Mouse (Mus musculus): ENCODE measurements around the gene 4930442H23Rik.
"Not testable (repeated sequence)": the region's sequence is repeated elsewhere in the genome, so short reads cannot be mapped to it uniquely, and the experiment has no call there.

4930442H23Rik gene

DNA sequence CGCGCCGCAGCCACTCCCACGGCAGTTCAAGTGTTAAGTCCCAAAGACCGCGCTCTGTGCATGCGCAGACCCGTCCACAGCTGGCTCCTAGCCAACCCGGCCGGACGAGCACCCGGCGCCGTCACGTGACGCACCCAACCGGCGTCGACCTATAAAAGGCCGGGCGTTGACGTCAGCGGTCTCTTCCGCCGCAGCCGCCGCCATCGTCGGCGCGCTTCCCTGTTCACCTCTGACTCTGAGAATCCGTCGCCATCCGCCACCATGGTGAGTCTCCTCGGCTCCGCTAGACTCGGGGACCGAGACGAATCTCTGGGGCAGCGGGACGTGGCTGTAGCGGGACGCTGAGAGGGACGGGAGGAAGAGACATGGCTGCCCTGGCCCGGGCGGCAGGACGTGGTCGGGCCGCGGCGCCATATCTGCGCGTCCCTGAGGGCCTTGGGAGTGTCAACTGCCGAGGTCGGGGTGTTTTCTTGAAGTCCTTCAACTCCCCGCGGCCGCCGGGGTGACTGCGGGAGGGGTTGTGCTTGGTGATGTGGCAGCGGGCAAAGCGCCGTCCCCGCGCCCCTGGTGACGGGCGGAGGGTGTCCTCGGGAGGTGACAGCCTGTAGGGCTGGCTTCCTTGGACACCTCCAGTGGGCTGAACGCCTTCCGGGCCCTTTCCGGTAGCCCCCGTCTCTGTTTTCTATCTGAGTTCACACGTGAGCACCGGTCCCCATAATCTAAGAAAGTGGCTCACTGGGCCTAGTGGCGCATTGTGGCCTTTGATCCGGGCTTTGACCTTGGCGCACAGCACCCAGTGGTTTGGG is 7.0 kb downstream of the 4930442H23Rik start, which contains the start of gene Eef2:
Gene Eef2, plus strand, starts transcription at position 166 of the 806 bp plus-strand sequence.
- DNase-seq, result peak; percentile 98

DNA sequence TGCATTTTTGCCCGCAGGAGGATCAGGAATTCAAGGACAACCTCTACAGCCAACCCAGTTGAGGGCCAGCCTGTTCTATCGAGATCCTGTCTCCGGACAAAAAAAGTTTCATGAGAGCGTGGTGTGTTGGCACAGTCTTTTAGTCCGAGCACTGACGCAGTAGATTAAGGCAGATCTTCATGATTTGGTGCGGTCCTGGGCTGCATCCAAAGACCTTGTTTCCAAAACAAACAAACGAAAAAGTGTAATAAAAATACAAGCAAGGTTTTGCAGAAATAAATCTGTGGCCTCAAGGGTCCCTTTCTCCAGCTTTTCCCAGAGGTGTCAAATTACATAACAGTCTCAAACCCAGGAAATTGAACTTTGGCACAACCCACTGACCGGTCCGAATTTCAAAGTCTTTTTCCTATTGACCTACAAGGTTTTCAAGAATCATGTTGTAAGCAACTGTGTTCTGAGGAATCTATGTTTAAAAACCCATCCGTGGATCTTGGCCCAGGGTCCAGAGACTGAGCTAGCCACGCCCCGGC is 7.6 kb downstream of the 4930442H23Rik start:
- DNase-seq, result no peak

DNA sequence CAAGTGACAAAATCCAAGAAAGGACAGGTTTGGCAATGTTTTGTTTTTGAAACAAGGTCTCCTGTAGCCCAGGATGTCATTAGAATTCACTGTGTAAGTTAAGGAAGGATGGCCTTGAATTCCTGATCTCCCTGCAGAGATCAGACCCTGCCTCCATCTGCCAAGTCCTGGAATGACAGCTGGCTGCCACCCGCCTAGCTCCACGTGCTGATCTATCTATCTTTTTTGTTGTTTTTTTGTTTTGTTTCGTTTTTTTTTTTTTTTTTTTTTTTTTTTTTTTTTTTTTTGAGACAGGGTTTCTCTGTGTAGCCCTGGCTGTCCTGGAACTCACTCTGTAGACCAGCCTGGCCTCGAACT is 8.3 kb downstream of the 4930442H23Rik start:
- not testable (repeated sequence) for DNase-seq

DNA sequence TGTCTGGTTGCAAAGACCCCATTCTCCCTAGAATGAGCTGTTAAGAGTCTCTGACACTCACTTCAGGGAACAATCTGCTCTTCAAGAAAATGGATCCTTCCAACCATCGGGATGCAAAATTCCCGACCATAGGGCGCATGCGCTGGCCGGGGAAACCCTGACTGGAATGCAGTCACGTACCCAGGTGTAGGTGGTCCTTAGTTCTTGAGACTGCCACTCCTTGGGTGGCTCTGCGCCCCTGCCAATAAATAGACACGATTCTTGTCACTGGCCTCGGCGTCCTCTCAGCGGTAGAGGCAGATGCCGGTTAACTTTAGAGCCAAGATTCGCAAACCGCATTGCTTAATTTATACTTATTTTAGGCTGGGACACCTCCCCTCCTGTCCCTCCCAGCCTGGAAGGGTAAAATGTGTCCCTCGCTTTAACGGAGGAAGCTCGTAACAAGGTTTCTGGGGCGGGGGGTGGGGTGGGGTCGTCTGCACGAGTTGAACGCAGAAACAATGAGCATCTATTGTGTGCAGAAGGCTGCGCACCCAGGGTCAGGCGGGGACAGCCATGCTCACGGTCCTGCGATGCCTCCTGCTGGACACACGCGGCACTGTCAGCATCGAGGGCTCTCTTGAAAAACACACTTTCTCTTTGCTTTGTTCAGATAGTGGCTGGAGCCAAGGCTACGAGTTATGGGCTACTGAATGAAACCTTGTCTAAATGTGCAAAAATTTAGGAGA is 8.9 kb downstream of the 4930442H23Rik start:
- DNase-seq, result peak; percentile 85

DNA sequence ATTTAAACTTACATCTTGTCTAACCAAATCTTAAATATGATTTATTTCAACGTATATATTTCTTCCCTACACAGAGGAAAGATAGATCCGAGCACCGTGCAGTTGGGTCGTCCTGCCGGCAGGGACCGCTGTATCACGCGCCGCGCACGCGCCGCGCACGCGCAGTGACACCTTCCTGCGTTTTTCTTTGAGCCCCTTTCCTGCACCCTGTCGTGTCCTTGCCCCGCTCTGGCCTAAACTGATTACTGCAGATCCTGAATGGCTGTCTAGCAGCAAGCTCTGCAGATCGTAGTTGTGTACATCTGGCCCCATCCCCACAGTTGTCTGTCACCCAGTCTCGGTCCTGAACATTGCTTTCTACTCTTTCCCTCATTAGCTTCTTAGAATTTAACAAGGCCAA is 10.5 kb downstream of the 4930442H23Rik start:
- peak; percentile 77 for DNase-seq

DNA sequence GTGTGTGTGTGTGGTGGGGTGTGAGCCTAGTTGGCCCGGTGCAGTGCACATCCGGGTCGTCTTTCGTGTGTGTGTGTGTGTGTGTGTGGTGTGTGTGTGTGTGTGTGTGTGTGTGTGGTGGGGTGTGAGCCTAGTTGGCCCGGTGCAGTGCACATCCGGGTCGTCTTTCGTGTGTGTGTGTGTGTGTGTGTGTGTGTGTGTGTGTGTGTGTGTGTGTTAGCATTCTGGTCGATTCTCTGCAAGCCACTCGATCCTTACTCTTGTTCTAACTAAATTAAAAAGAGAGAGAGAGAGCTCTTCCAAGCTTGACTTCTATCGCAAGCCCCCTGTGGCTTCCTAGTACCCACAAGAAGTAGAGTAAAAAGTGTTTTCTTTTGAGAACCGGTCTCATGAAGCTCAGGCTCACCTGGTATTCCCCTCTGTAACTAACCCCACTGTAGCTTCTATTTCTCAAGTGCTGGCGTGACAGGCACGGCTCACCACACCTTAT is 14.2 kb downstream of the 4930442H23Rik start:
- DNase-seq, result not testable (repeated sequence)

DNA sequence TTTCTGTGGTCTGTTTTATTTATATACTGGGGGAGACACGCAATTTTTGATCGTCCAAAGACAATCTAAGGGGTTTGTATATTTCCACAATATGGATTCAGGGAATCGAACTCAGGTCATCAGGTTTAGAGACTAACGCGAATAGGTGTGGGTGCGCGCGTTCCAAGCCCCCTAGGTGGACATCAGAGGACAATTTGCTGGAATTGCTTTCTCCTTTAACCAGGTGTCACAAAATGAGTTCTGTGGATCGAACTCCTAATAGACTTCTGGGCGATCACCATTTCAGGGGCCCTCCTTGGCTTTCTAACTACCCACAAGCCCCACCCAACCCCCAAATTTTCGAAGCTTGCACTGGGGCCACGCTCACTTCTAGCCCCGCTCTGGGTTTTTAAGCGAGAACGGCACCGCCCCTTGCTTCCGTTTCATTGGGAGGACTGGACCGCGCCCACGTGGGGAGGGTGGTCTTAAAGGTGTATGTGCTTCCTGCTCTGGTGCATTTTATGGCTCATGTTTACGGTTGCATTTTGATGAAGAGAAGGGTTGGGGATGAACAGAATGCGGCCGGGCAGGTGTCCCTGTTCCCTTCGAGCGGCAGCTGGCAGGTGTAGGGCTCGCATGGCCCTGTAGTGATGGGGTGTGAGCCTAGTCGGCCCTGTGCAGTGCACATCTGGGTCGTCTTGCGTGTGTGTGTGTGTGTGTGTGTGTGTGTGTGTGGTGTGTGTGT is 15.0 kb downstream of the 4930442H23Rik start:
- DNase-seq, result peak; percentile 87

DNA sequence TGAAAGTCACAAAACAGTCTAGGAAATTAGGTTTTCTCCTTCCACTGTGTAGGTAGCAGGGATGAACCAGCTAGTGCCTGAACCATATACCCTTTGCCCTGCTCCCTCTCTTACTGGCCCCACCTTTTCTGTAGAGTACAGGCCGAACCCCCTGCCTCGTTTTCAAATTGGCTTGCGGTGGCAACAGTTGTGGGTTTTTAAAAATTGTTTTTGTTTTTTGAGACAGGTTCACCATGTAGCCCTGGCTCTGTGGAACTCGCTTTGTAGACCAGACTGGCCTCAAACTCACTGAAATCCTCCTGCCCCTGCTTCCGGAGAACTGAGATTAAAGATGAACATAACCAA is 15.6 kb downstream of the 4930442H23Rik start:
- DNase-seq, result no peak

DNA sequence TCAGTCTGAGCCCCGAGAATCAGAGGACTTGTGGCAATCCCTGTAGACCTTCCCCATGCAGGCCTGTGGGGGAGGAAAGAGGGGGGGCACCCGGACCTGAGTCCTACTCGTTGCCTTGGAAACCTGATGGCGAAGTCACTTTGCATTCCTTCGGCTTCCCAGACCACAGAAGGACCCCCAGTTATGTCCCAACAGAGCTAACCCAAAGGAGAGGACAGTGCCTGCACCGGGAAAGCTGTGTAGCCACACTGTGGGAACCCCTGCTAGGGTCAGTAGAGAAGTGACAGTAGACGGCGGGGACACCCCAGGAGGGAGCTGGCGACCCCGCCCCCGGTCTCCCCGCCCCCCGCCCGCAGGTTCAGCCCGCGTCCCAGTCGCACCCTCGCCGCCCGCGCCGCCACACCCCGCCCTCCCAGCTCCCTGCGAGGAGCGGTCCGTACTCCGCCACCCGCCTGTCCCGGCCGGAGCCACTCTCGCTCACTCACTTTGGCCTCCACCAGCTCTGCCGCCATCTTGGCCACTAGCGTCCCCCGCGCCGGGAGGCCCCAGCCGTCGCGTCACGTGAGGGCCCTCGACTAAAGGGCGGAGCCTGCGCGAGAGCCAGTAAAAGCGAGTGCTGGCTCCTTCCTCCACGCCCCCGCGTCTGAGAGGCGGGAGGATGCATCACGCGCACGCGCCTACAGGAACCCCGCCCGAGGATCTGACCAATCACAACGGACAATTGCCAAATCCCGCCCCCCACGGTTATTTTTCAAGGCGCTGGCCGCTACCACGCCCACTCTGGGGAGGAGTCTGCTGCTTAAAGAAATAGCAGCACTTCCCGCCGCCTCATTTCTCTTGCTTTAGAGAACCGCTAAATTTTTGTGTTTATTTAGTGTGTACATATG is 16.2 kb downstream of the 4930442H23Rik start, which contains the start of gene Pias4:
Gene Pias4, minus strand, starts transcription at position 724 of the 887 bp plus-strand sequence.
- peak; percentile 100 for DNase-seq

DNA sequence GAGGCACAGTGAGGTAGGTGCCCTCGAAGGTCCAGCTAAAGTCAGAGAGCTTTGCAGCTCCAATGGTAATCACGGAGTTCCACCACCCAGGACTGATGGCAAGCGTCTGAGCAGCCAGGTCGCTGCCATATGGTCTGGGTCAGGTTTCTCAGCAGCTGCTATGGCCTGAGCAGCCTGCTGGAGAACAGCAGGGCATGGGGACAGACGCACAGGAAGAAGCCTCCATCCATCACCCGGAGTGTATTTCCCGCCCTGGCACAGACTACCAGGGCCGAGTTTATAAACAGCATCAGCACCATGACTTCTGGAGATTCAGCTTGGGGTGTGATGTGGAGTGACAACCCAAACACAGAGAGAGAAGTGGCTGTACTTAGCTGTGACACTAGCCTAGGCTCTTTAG is 18.5 kb downstream of the 4930442H23Rik start:
- no peak for DNase-seq

DNA sequence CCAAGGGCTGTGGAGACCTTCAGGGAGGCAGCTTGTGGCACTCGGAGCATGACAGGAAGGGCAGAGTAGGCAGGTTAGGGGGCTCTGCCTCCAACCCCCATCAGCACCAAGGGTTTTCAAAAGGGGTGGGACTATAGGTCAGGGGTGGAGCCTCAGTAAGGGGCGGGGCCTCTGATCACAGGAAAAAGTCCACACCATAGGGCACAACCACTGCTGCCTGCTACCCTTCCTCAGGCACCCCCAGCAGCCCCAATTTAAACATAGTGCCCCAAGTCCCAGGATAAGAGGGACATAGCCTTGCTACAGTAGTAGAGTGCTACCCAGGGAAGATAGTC is 21.4 kb downstream of the 4930442H23Rik start:
- no peak for DNase-seq

DNA sequence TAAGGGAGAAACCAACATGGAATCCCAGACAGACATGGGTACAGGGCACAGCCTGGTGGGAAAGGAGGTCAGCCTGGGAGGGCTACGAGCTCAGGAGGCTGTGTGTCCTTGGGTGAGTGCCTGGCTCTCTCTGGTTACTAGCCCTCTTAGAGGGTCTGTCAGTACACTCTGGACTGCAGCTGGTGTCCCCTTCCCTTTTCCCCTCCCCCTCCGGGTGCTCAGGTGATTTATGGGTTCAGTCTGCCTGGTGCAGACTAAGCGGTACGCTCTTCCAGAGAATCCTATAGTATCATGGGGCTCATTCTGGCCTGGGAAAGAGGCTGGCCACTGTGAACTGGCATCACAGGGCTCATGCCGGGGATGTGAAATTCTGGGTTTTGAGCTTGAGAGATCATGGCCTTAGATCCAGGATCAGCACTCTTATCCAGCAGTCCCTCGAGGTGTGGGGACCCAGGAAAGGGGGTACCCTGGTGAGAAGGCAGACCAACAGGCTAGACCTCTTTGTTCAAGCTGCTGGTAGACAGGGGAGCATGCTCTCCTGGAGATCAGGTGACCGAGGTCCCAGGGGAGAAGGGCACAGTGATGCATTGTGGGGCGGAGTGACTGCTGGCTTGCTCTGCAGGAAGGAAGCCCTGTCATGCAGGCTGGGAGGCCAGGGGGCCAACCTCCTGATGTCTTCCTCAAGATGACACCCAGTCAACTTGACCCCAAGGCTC is 21.9 kb downstream of the 4930442H23Rik start:
- no peak for DNase-seq

DNA sequence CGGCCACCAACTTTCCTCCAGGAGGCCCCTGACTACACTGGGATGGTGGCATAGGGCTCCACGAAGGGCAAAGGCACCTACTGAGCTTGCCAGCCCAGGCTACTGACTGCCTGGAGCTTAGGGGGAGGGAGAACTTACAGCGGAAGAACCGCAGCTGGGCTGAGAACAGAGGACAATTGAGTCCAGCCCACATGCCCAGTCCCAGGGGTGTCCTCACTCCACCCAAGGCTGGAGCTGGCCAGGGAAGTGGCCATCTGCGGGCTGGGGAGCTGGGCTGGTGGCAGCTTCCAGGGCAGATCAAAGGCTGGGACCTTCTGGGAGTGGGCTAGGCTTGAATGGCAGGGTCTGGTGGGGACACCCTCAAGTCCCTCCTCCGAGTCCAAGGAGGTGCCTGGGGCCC is 28.9 kb downstream of the 4930442H23Rik start:
- no peak for DNase-seq

DNA sequence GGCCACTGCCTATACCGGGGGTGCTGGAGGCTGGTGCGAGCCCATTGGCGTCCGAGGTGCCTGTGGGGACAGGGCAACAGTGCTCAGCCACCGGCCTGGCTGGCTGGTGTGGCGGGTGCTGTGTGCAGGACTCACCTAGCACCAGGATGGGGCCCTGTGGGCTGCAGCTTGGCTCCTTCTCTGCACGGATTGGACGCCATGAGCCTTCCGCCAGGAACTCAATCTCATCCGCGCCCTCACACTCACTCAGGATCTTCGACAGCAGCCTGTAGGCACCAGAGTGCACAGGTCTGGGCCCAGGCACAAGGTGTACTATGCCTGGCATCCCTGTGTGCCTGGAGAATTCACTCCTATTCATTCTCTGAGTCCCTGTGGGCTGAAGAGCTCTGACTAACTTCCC is 29.3 kb downstream of the 4930442H23Rik start:
- DNase-seq, result no peak

DNA sequence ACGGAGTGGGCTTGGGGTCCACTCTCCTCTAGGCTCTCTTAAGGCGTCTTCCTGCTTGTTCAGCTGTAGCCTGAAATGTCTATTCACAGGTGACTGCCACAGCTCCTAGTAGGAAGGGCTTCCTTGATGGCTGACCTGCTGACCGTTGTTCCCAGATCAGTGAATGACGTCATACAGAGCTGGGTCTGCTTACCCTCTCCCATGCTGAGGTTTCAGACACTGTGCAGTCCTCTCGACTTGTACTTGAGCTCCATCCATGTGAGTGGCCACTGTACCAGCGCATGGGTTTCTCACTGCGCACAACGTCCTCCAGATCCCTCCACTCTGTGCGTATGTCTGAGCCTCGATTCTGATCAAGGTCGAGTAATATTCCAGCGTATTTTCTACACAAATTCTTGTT is 31.0 kb downstream of the 4930442H23Rik start:
- no peak for DNase-seq

DNA sequence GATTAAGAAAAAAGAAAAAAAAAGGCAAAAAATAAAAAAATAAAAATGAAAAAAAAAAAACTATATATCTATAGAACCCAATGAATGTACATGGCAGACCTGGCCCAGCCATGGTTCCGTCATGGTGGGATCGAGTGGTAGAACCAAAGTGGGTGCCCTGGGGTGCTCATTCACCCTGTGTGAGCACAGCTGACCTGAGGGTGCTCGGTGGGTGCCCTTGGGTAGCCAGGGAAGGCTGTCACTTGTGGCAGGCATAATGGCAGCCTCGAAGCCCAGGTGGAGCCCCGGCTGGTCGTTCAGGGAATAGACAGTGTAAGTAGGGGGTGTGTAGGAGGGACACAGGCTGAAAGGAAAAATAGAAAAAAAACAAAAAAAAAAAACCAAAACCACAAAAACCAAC is 32.4 kb downstream of the 4930442H23Rik start:
- no peak for DNase-seq

DNA sequence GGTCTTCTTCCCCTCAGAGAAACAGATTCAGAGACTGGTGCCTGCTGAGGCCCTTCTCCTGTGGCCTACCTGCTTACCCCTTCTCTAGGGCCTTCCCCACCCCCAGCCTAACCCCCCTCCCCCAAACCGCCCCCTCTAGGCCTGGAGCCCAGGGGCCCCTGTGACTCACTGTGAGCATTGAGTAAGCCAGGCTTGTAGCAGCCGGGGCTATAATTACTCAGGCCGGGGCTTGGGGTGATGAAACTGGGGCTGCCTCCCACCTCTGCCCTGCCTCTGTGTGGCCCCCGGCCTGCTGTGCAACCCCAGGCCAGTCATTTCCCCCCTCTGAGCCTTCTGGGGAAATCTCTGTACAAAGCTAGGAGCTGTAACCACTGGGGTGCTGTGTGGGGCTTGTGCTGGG is 37.4 kb downstream of the 4930442H23Rik start:
- no peak for DNase-seq

DNA sequence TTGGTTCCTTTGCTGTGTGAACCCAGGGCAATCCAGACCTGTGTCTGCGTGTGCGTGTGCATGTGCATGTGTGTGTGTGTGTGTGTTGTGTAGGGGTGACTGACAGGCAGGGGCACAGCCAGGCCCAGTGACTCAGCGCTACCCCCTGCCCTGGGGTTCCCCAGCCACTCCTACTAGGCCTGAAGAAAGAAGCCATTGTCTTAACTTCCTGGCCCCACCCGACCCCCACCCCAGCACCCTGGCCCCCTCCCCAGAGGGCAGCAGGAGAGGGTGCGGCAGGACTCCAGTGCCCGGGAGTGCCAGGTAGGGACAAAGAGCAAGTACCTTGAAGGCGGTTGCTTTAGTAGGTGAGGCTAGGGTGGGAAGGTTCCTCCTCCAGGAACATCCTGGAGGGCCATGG is 37.9 kb downstream of the 4930442H23Rik start:
- DNase-seq, result no peak

DNA sequence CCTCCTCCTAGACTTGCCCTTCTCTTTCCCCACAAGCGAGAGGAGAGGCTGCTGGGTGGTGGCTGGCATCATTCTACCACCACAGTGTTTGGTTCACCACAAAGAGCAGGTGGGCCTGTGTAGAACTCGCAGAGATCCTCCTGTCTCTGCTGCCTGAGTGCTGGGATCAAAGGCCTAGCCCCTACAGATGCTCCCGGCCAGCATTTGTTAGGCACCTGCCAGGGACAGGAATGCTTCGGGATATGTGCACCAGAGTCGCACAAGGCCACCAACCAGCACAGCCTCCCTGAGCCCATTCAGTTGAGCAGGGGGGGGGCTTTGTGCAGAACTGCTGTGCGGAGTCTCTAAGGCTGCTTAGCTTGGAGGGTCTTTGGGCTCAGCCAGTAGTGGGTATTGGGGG is 38.3 kb downstream of the 4930442H23Rik start:
- DNase-seq, result no peak

DNA sequence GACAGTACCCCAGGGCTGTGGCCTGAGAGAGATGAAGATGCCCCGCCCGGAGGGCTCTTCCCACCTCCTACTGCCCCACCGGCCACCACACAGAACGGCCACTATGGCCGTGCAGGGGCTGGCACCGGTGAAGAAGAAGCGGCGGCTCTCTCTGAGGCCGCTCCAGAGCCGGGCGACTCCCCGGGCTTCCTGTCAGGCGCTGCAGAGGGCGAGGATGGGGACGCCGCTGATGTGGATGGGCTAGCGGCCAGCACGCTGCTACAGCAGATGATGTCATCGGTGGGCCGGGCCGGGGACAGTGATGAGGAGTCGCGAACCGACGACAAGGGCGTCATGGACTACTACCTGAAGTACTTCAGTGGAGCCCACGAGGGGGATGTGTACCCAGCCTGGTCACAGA is 39.0 kb downstream of the 4930442H23Rik start:
- no peak for DNase-seq

DNA sequence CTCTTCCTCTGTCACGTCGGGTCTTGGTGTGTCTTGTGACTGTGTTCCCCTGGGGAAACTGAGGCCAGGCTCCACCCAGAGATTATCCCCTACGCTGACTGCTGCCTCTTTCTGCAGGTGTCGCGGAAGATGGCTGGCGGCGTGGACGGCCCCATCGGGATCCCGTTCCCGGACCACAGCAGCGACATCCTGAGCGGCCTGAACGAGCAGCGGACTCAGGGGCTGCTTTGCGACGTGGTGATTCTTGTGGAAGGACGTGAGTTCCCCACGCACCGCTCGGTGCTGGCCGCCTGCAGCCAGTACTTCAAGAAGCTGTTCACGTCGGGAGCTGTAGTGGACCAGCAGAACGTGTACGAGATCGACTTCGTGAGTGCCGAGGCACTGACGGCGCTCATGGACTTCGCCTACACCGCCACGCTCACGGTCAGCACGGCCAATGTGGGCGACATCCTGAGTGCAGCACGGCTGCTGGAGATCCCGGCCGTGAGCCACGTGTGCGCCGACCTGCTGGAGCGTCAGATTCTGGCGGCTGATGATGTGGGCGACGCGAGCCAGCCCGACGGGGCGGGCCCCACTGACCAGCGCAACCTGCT is 39.7 kb downstream of the 4930442H23Rik start:
- no peak for DNase-seq
